Mouse (Mus musculus) hematopoietic multipotent progenitor cell, adult 10-12 weeks (in vitro differentiated cells): Measurements from ENCODE around the gene Irak2. TPM values are rescaled to one million over a fixed set of nuclear protein-coding genes. Genes with fewer than 3 reads are reported as not detected.

ENCODE experiments used
- polyA plus RNA-seq: library from polyadenylated mRNA; stranded (reverse); fragments of >175 nt; gene quantifications from 2 replicates; pipeline ENCODE4 v1.2.3, GENCODE M21; 2012; ENCODE audit warnings: low replicate concordance

Irak2 gene
- 79.5 and 135 TPM in 2 replicates for polyA plus RNA-seq

DNA sequence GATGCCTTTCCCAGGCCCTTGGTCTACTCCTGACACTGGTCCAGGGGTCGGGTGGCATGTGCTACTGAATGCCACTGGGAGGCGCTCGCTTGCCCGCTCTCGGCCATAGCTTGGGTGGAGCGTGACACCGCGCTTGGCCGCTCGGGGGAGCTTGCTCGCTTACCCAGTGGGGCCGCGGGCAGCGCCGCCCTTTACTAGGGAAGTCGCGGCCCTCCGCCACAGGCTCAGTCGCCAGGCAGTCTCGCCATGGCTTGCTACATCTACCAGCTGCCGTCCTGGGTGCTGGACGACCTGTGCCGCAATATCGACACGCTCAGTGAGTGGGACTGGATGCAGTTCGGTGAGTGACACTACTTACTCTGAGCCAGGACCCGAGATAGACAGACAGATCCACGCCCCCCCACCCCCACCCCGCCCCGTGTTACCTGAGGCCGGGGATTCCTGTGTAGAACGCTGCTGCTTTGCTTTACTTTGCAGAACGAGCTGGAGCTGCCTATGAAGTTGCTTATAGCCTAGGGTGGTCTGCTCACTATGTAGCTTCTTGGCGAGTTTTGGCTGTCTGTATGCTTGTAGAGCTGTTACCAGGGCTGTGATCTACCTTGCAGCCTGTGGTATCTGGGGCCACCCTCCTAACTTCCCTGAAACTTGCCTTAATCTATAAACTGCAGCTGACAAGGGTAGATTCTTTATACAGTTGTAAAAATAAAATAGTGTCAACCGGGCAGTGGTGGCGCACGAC, at the start of gene Irak2:
Irak2 (plus strand) TSS at position 166 of the 739 bp plus-strand sequence.

DNA sequence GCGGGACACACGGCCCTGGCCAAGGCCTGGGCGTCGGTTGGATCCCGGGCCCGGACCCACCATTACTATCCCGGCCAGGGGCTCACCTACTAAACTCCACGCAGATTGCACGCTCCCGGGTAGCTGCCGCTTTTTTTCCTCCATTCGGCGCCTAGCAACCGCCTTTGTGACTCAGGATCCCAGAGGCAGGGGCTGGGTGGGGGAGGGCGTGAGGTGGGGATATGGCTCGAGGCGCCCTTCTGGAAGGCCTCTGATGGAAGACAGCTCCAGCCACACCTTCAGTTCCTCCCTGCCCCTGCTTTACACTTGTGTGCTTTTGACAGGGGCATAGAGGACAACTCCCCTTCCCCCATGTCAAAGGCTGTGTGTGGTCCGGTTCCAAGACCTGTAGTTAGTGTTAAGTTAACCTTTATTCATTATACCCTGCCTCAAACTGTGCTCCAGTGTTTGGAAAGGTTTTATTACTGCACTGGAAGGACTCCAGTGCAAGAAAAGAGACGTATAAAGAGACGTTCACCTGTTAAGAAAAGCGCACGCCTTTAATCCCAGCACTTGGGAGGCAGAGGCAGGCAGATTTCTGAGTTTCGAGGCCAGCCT, 37.6 kb upstream of the Irak2 start, which contains the start of gene Fancd2os:
Fancd2os (minus strand) TSS at position 173 of the 597 bp plus-strand sequence.

DNA sequence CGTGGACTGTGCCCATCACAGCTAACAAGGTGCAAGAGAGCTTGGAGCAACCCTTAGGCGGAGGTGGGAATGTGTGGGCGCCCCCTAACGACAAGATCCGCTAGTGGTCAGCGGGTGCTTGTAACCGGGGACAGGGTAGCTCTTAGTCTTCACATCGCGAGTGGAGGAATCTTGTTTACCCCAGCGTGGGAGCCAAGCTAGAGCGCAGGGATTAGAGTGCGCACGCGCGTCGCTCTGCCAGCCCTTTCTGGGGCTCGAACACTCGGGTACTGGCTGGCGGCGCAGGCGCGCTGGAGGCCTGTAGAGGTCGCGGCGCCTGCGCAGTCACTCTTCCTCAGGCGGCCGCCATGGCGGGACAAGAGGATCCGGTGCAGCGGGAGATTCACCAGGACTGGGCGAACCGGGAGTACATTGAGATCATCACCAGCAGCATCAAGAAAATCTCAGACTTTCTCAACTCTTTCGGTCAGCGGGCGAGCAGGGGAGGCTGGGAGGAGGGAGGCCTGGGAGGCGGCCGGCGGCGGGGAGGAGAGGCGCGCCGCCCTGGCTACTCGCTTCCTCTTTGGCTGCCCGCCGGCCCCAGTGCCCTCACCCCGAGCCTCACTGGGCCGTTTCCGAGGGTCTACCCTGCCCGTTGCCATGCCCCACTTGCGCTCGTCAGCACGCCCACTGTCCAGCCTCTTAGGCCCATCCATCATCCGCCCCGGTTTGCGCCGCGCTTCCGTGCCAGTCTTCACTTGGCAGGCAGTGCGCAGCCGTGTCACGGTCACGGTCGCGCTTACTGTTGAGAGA, 33.6 kb upstream of the Irak2 start, which contains the start of gene Brk1:
Brk1 (plus strand) TSS at position 341 of the 792 bp plus-strand sequence.

DNA sequence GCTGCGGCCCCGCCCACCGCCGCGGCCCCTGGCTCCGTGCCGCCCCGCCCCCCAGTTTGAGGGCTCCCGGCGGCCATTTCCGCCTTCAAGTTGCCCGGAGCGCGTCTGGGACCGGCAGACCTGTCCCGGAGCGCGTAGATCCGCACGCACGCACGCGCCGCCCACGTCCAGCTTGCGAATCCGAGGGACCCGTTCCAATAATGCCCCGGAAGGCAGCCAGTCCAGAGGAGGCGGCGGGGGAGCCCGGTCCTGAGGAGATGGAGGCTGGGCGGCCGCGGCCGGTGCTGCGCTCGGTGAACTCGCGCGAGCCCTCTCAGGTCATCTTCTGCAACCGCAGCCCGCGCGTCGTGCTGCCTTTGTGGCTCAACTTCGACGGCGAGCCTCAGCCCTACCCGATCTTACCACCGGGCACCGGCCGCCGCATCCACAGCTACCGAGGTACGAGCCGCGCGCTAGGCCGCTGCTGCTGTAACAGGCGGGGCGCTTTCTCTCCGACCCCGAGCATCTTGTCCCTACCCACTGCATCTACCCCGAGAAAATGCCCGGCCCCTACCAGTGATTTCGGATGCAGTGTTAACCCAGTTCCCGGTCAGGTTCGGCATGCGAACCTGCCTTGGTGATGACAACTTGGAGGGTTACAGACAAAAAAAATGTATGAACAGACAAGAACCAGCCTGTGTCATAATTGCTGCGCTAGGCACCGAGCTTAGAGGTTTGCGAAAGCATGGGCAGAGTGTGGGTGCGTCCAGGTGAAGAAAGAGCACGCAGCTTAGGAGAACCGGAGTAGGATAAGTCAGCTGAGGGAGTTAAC, 14.1 kb upstream of the Irak2 start, which contains the start of gene Vhl:
Vhl (plus strand) TSS at position 19 of the 811 bp plus-strand sequence.

DNA sequence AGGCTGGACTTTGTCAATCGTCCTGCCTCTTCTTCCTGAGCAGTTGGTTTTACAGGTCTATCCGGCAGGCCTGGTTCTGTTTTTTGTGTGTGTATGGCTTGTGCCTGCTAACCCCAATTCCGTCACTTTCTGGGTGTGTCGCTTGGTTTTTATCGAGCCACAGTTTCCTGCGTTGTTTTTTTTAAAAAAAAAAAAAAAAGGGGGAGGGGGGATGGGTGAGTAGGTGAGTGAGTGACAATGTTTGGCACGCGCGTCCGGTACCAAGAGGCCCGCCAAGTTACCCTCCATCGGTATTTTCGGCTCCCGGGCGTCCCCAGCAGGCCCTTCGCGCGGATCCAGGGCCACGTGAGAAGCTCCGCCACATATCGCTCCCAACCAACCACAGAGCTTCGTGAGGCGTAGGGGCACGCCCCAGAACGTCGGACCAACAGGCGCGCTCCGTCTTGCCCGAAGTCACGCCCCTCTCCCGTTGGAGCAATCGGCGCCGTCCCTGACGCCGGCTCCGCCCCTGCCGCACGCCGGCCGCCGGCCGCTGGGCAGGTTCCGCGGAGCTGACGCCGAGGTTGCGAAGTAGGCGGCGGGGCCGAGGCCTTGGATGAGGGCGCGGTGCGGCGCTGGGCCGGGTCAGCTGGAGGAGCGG, 58.4 kb downstream of the Irak2 start, which contains the start of gene Tatdn2:
Tatdn2 (plus strand) TSS at position 469 of the 640 bp plus-strand sequence.

DNA sequence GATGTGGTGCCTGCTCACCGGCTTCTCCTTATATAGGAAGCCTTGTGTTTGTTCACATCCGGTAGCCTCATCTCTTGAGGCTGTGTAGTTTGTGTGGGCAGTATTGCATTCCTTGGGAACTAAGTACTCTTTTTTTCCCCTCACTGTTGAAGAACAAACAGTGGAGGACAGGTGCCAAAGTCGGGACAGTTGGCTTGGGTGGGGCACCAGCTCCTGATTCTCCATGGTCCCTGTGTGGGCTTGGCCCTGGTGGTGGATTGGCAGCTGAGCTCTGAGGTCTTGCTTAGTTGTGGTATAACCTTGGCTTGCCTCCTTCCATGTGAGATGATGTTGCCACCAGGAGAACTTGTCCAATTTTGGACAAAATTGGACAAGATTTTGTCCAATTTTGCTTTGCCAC, 81.6 kb downstream of the Irak2 start, which contains the start of gene Ghrl:
Ghrl (minus strand) TSS at position 3 of the 400 bp plus-strand sequence.

DNA sequence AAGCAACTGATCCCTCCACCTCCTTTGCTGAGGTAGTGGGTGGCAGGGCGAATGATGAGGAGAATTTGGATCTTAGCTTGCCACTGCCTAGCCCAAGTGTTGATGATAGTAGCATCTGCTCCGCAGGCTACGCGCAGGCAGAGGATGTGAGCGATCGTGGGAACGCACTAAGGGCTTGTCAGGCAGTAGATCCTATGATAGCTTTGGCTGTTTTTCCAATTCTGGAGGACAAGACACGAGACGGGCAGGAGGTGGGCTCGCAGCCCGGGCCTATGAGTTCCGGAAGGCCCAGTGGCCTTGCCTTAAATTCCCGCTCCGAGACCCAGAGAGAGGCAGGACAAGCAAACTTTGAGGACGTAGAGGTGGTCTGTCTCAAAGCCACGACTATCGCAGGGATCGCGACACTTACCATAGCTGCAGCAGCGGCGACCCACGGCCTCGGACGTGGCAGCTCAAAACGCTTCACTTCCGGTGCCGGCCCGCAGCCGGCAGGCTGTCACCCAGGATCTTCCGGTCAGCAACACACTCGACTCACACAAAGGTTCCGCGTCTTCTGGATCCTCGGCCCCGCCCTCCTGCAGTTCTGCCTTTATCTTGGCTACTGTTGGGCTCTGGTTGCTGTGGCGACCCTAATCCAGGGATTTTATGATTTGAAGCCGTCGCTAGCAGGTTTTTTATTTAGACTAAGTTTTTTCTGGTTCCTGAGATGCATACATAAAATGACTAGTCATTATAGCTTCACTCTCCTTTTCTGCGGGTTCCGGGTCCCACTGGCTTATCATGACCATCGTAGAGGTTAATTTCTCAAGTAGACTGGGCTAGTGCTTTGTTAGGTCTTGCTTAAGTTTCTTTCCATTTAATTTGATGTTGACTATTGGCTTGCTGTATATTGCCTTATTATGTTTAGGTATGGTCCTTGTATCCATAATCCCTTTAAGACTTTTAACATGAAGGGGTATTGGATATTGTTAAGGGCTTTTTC, 102.3 kb downstream of the Irak2 start, which contains the start of gene Sec13:
Sec13 (minus strand) TSS at position 508 of the 982 bp plus-strand sequence.

Other genes starting within 250 kb of the Irak2 start
- 18.3 and 25.1 TPM in 2 replicates for gene Ttll3, start 249.2 kb upstream of the Irak2 start, polyA plus RNA-seq
- gene Rpusd3, start 219.1 kb upstream of the Irak2 start, polyA plus RNA-seq = 78.3 and 88.5 TPM in 2 replicates
- gene Cidec, start 202.7 kb upstream of the Irak2 start, polyA plus RNA-seq = not detected in 2 replicates
- gene Jagn1, start 195.9 kb upstream of the Irak2 start, polyA plus RNA-seq = 7.8 and 9.2 TPM in 2 replicates
- gene Il17re, start 180.0 kb upstream of the Irak2 start, polyA plus RNA-seq = 0.45 and 1.00 TPM in 2 replicates
- gene Il17rc, start 167.0 kb upstream of the Irak2 start, polyA plus RNA-seq = 0.68 and 1.3 TPM in 2 replicates
- gene Creld1, start 155.2 kb upstream of the Irak2 start, polyA plus RNA-seq = 24.9 and 25.5 TPM in 2 replicates
- 0.06 and 0.38 TPM in 2 replicates for gene Prrt3, start 136.5 kb upstream of the Irak2 start, polyA plus RNA-seq
- 23.9 and 78.7 TPM in 2 replicates for gene Emc3, start 106.8 kb upstream of the Irak2 start, polyA plus RNA-seq
- 0.29 and 0.49 TPM in 2 replicates for gene Fancd2, start 106.8 kb upstream of the Irak2 start, polyA plus RNA-seq
- not detected in 2 replicates for gene Fancd2os, start 37.8 kb upstream of the Irak2 start, polyA plus RNA-seq
- 24.5 and 57.9 TPM in 2 replicates for gene Brk1, start 33.7 kb upstream of the Irak2 start, polyA plus RNA-seq
- gene Vhl, start 14.5 kb upstream of the Irak2 start, polyA plus RNA-seq = 8.2 and 21.3 TPM in 2 replicates
- 39.9 and 62.7 TPM in 2 replicates for gene Tatdn2, start 58.6 kb downstream of the Irak2 start, polyA plus RNA-seq
- 0.89 TPM in 1 of 2 replicates, not detected in the other for gene Ghrl, start 81.4 kb downstream of the Irak2 start, polyA plus RNA-seq
- 12.3 and 33.6 TPM in 2 replicates for gene Sec13, start 102.3 kb downstream of the Irak2 start, polyA plus RNA-seq